Mouse (Mus musculus): Measurements from ENCODE around the gene Rtp2. TPM values are rescaled to one million over a fixed set of nuclear protein-coding genes. Genes with fewer than 3 reads are reported as not detected.

The Rtp2 gene
- polyA plus RNA-seq, 1 experiment from 2014 or later, result not detected

- no peaks in the 10 kb centered on the region for H3K9me3 ChIP-seq (replicated peaks)
- no peaks in the 10 kb centered on the region for H3K27me3 ChIP-seq
- 86% methylated on average over 6 of the region's 6 CpGs for WGBS
- no peak overlapping the region for H3K4me2 ChIP-seq
- H3K27ac ChIP-seq, result no peak overlapping the region
- H3K9ac ChIP-seq, result no peak overlapping the region
- ATAC-seq (replicated peaks; ENCODE audit: insufficient number of reproducible peaks, insufficient read depth, low FRiP score, low read depth), result no peak
- H3K36me3 ChIP-seq, result no peaks in the 10 kb centered on the region
- no peaks in the 10 kb centered on the region; the same call in 1 of the 2 replicates for H3K4me1 ChIP-seq (replicated peaks)
- H3K4me3 ChIP-seq, result no peak overlapping the region
These were observed 15.5 kb upstream of the Rtp2 start for GRCm38 (mm10) chr16:23947654-23948053.

- Histone ChIP-seq H3K4me1 (replicated peaks) (no peaks in the 10 kb centered on the region; the same call in 1 of the 2 replicates), H3K36me3 (no peaks in the 10 kb centered on the region), H3K9ac (no peak overlapping the region), H3K4me3 (no peak overlapping the region), H3K27ac (no peak overlapping the region), H3K4me2 (no peak overlapping the region), H3K27me3 (no peaks in the 10 kb centered on the region), H3K9me3 (replicated peaks) (no peaks in the 10 kb centered on the region)
- 18% methylated on average over 3 of the region's 3 CpGs for WGBS
- ATAC-seq (replicated peaks; ENCODE audit: insufficient number of reproducible peaks, insufficient read depth, low FRiP score, low read depth), result no peak
These were observed 12.6 kb upstream of the Rtp2 start for GRCm38 (mm10) chr16:23944801-23945200.

GRCm38 (mm10) chr16:23934397-23934796 is 2.2 kb upstream of the Rtp2 start:
- Histone ChIP-seq H3K4me3 (no peak overlapping the region), H3K9me3 (replicated peaks) (no peaks in the 10 kb centered on the region), H3K27ac (no peak overlapping the region), H3K36me3 (no peaks in the 10 kb centered on the region), H3K9ac (no peak overlapping the region), H3K27me3 (peaks cover 6% of the 10 kb centered on the region; the same call in 1 of the 2 replicates), H3K4me2 (no peak overlapping the region), H3K4me1 (replicated peaks) (peaks cover 3% of the 10 kb centered on the region; the same call in 1 of the 2 replicates)
- 76% methylated on average over 2 of the region's 2 CpGs for WGBS
- ATAC-seq (replicated peaks; ENCODE audit: insufficient number of reproducible peaks, insufficient read depth, low FRiP score, low read depth), result no peak

- WGBS, result 29% methylated on average over 18 of the region's 18 CpGs
- no peaks in the 10 kb centered on the region for H3K9me3 ChIP-seq (replicated peaks)
- H3K4me2 ChIP-seq, result peak overlapping the region; percentile 42
- peaks cover 8% of the 10 kb centered on the region; the same call in 1 of the 2 replicates for H3K27me3 ChIP-seq
- H3K9ac ChIP-seq, result no peak overlapping the region
- H3K27ac ChIP-seq, result no peak overlapping the region
- H3K4me1 ChIP-seq (replicated peaks), result peaks cover 3% of the 10 kb centered on the region; the same call in 1 of the 2 replicates
- no peak overlapping the region for H3K4me3 ChIP-seq
- H3K36me3 ChIP-seq, result no peaks in the 10 kb centered on the region
- ATAC-seq (replicated peaks; ENCODE audit: insufficient number of reproducible peaks, insufficient read depth, low FRiP score, low read depth), result no peak
These were observed 919 bp downstream of the Rtp2 start for GRCm38 (mm10) chr16:23931275-23931674.

GRCm38 (mm10) chr16:23930426-23931073 is 1.6 kb downstream of the Rtp2 start:
- WGBS, result 88% methylated on average over 3 of the region's 3 CpGs
- H3K36me3 ChIP-seq, result no peaks in the 10 kb centered on the region
- H3K4me2 ChIP-seq, result no peak overlapping the region
- no peak overlapping the region for H3K9ac ChIP-seq
- peaks cover 3% of the 10 kb centered on the region; the same call in 1 of the 2 replicates for H3K4me1 ChIP-seq (replicated peaks)
- H3K27ac ChIP-seq, result no peak overlapping the region
- peaks cover 9% of the 10 kb centered on the region; the same call in 1 of the 2 replicates for H3K27me3 ChIP-seq
- no peaks in the 10 kb centered on the region for H3K9me3 ChIP-seq (replicated peaks)
- ATAC-seq (replicated peaks; ENCODE audit: insufficient number of reproducible peaks, insufficient read depth, low FRiP score, low read depth), result no peak
- H3K4me3 ChIP-seq, result no peak overlapping the region

- peaks cover 9% of the 10 kb centered on the region; the same call in 1 of the 2 replicates for H3K27me3 ChIP-seq
- ATAC-seq (replicated peaks; ENCODE audit: insufficient number of reproducible peaks, insufficient read depth, low FRiP score, low read depth), result no peak
These were observed 4.7 kb downstream of the Rtp2 start for GRCm38 (mm10) chr16:23927301-23928114.

GRCm38 (mm10) chr16:23922906-23923305 is 9.3 kb downstream of the Rtp2 start:
- no peak for ATAC-seq (replicated peaks; ENCODE audit: insufficient number of reproducible peaks, insufficient read depth, low FRiP score, low read depth)
- no peaks in the 10 kb centered on the region for H3K36me3 ChIP-seq
- no peak overlapping the region for H3K4me2 ChIP-seq
- no peaks in the 10 kb centered on the region for H3K4me1 ChIP-seq (replicated peaks)
- H3K27ac ChIP-seq, result no peak overlapping the region
- no peaks in the 10 kb centered on the region for H3K9me3 ChIP-seq (replicated peaks)
- WGBS, result 78% methylated on average over 1 of the region's 1 CpGs
- no peak overlapping the region for H3K4me3 ChIP-seq
- no peak overlapping the region for H3K9ac ChIP-seq
- 0 out of 2 replicates have a peak, but pooled peaks cover 3% of the 10 kb centered on the region for H3K27me3 ChIP-seq

More at GRCm38 (mm10) chr16:23927301-23928114, 4.7 kb downstream of the Rtp2 start:
- no peak overlapping the region for H3K4me2 ChIP-seq
- WGBS, result 87% methylated on average over 33 of the region's 33 CpGs
- H3K4me1 ChIP-seq (replicated peaks), result peaks cover 3% of the 10 kb centered on the region; the same call in 1 of the 2 replicates
- H3K36me3 ChIP-seq, result no peaks in the 10 kb centered on the region
- H3K4me3 ChIP-seq, result no peak overlapping the region
- H3K27ac ChIP-seq, result no peak overlapping the region
- H3K9me3 ChIP-seq (replicated peaks), result no peaks in the 10 kb centered on the region
- H3K9ac ChIP-seq, result no peak overlapping the region

GRCm38 (mm10) chr16:23921697-23922096 is 10.5 kb downstream of the Rtp2 start:
- H3K27me3 ChIP-seq, result 0 out of 2 replicates have a peak, but pooled peaks cover 3% of the 10 kb centered on the region
- WGBS, result 66% methylated on average over 5 of the region's 5 CpGs
- H3K9ac ChIP-seq, result no peak overlapping the region
- ATAC-seq (replicated peaks; ENCODE audit: insufficient number of reproducible peaks, insufficient read depth, low FRiP score, low read depth), result no peak
- no peaks in the 10 kb centered on the region for H3K9me3 ChIP-seq (replicated peaks)
- no peaks in the 10 kb centered on the region for H3K36me3 ChIP-seq
- no peak overlapping the region for H3K4me3 ChIP-seq
- H3K4me1 ChIP-seq (replicated peaks), result no peaks in the 10 kb centered on the region
- H3K27ac ChIP-seq, result no peak overlapping the region
- H3K4me2 ChIP-seq, result no peak overlapping the region

- no peaks in the 10 kb centered on the region for H3K9me3 ChIP-seq (replicated peaks)
- H3K4me2 ChIP-seq, result no peak overlapping the region
- H3K27me3 ChIP-seq, result no peaks in the 10 kb centered on the region
- WGBS, result 79% methylated on average over 2 of the region's 2 CpGs
- H3K9ac ChIP-seq, result no peak overlapping the region
- H3K4me1 ChIP-seq (replicated peaks), result no peaks in the 10 kb centered on the region
- no peak overlapping the region for H3K27ac ChIP-seq
- no peak overlapping the region for H3K4me3 ChIP-seq
- no peaks in the 10 kb centered on the region for H3K36me3 ChIP-seq
- ATAC-seq (replicated peaks; ENCODE audit: insufficient number of reproducible peaks, insufficient read depth, low FRiP score, low read depth), result no peak
These were observed 12.8 kb downstream of the Rtp2 start for GRCm38 (mm10) chr16:23919418-23919817.

- Histone ChIP-seq H3K36me3 (no peaks in the 10 kb centered on the region), H3K4me3 (no peak overlapping the region), H3K27ac (no peak overlapping the region), H3K4me2 (peak overlapping the region; percentile 27; the same call in 1 of the 2 replicates), H3K9me3 (replicated peaks) (no peaks in the 10 kb centered on the region), H3K9ac (no peak overlapping the region), H3K4me1 (replicated peaks) (no peaks in the 10 kb centered on the region), H3K27me3 (no peaks in the 10 kb centered on the region)
- 28% methylated on average over 3 of the region's 3 CpGs for WGBS
- ATAC-seq (replicated peaks; ENCODE audit: insufficient number of reproducible peaks, insufficient read depth, low FRiP score, low read depth), result no peak
These were observed 18.8 kb downstream of the Rtp2 start for GRCm38 (mm10) chr16:23913401-23913800.

- H3K4me3 ChIP-seq, result no peak overlapping the region
- 71% methylated on average over 13 of the region's 13 CpGs for WGBS
- peak overlapping the region; percentile 27; the same call in 1 of the 2 replicates for H3K4me2 ChIP-seq
These were observed 19.5 kb downstream of the Rtp2 start for GRCm38 (mm10) chr16:23912741-23913140.

More at GRCm38 (mm10) chr16:23912741-23913140, 19.5 kb downstream of the Rtp2 start:
- no peak for ATAC-seq (replicated peaks; ENCODE audit: insufficient number of reproducible peaks, insufficient read depth, low FRiP score, low read depth)
- Histone ChIP-seq H3K9me3 (replicated peaks) (no peaks in the 10 kb centered on the region), H3K27me3 (no peaks in the 10 kb centered on the region), H3K4me1 (replicated peaks) (no peaks in the 10 kb centered on the region), H3K9ac (no peak overlapping the region), H3K27ac (no peak overlapping the region), H3K36me3 (no peaks in the 10 kb centered on the region)

Measured in heart, embryonic 15.5 days (tissue).